Mouse (Mus musculus): ENCODE measurements around the gene Gm20388. TPM values are rescaled to one million over a fixed set of nuclear protein-coding genes. Genes with fewer than 3 reads are reported as not detected.
A peak's percentile ranks its signal among the peaks of the same experiment; 100 is the strongest.

The Gm20388 gene
- total RNA-seq, 4 experiments from 2014 or later = 0.17 to 15.1 (median 6.6) TPM

- DNase-seq (ENCODE audit: low spot score in 2 of 2) = peak; percentile 48 to 75
Observed at GRCm38 (mm10) chr8:120078080-120078479, 167.4 kb downstream of the Gm20388 start.

GRCm38 (mm10) chr8:120079361-120079760 lies 168.7 kb downstream of the Gm20388 start:
- DNase-seq (ENCODE audit: low spot score in 2 of 2) = no peak

- peak in 1 of 2 experiments; percentile 37 for DNase-seq (ENCODE audit: low spot score in 2 of 2)
Observed at GRCm38 (mm10) chr8:120083261-120083660, 172.6 kb downstream of the Gm20388 start.

GRCm38 (mm10) chr8:120084783-120085182 lies 174.1 kb downstream of the Gm20388 start:
- no peak for DNase-seq (ENCODE audit: low spot score in 2 of 2)

GRCm38 (mm10) chr8:120089511-120089910 lies 178.9 kb downstream of the Gm20388 start:
- DNase-seq (ENCODE audit: low spot score in 2 of 2) = no peak

GRCm38 (mm10) chr8:120091032-120091431 lies 180.4 kb downstream of the Gm20388 start:
- no peak for DNase-seq (ENCODE audit: low spot score in 2 of 2)

- no peak for DNase-seq (ENCODE audit: low spot score in 2 of 2)
Observed at GRCm38 (mm10) chr8:120093103-120093502, 182.5 kb downstream of the Gm20388 start.

- no peak for DNase-seq (ENCODE audit: low spot score in 2 of 2)
Observed at GRCm38 (mm10) chr8:120094801-120095200, 184.2 kb downstream of the Gm20388 start.

GRCm38 (mm10) chr8:120096486-120096885 lies 185.8 kb downstream of the Gm20388 start:
- no peak for DNase-seq (ENCODE audit: low spot score in 2 of 2)

GRCm38 (mm10) chr8:120100388-120101067 lies 189.9 kb downstream of the Gm20388 start:
- DNase-seq (ENCODE audit: low spot score in 2 of 2) = no peak

- peak; percentile 66 to 86 for DNase-seq (ENCODE audit: low spot score in 2 of 2)
Observed at GRCm38 (mm10) chr8:120101068-120101972, 190.7 kb downstream of the Gm20388 start, which contains the start of gene Zdhhc7. Gene Zdhhc7 (minus strand): TSS chr8:120101482.

GRCm38 (mm10) chr8:120103916-120104315 lies 193.3 kb downstream of the Gm20388 start:
- no peak for DNase-seq (ENCODE audit: low spot score in 2 of 2)

GRCm38 (mm10) chr8:120104721-120105272 lies 194.2 kb downstream of the Gm20388 start:
- DNase-seq (ENCODE audit: low spot score in 2 of 2) = no peak

- DNase-seq (ENCODE audit: low spot score in 2 of 2) = no peak
Observed at GRCm38 (mm10) chr8:120109149-120109548, 198.5 kb downstream of the Gm20388 start.

- no peak for DNase-seq (ENCODE audit: low spot score in 2 of 2)
Observed at GRCm38 (mm10) chr8:120110966-120111365, 200.3 kb downstream of the Gm20388 start.

GRCm38 (mm10) chr8:120111382-120111781 lies 200.7 kb downstream of the Gm20388 start:
- DNase-seq (ENCODE audit: low spot score in 2 of 2) = no peak

- no peak for DNase-seq (ENCODE audit: low spot score in 2 of 2)
Observed at GRCm38 (mm10) chr8:120112535-120112934, 201.9 kb downstream of the Gm20388 start.

GRCm38 (mm10) chr8:120113306-120113705 lies 202.7 kb downstream of the Gm20388 start:
- peak in 1 of 2 experiments; percentile 24 for DNase-seq (ENCODE audit: low spot score in 2 of 2)

GRCm38 (mm10) chr8:120113758-120114255 lies 203.2 kb downstream of the Gm20388 start, which contains the start of gene 6430548M08Rik:
Gene 6430548M08Rik (plus strand): TSS chr8:120114152.
- DNase-seq (ENCODE audit: low spot score in 2 of 2) = peak; percentile 100

GRCm38 (mm10) chr8:120114315-120114841 lies 203.7 kb downstream of the Gm20388 start:
- DNase-seq (ENCODE audit: low spot score in 2 of 2) = peak in 1 of 2 experiments; percentile 48

- DNase-seq (ENCODE audit: low spot score in 2 of 2) = no peak
Observed at GRCm38 (mm10) chr8:120116600-120116999, 206.0 kb downstream of the Gm20388 start.
